Mouse (Mus musculus) Patski (cell line): ENCODE data around the gene Olfr412. TPM values are rescaled to one million over a fixed set of nuclear protein-coding genes. Genes with fewer than 3 reads are reported as not detected.

Experiments
- ATAC-seq: fragments of 100-300 bp; one replicate; pipeline ENCODE4 v1.8.0; 2021
- CTCF ChIA-PET: fragments of 350-600 bp; sonication (Branson Sonifier 250); formaldehyde crosslinking; loops from one replicate; lab custom pipeline; 2022; ENCODE audit warnings: inconsistent platforms; lab: Charles Lee
- POLR2A ChIA-PET: fragments of 350-600 bp; sonication (Branson Sonifier 250); formaldehyde crosslinking; loops from one replicate; lab custom pipeline; 2022; ENCODE audit warnings: antibody characterized with exemption, inconsistent platforms; lab: Charles Lee
- DNase-seq: peaks from one replicate; pipeline ENCODE4 v3.0.0-alpha.2; 2011; ENCODE audit warnings: low read depth, low spot score
- H3K27me3 ChIP-seq: fragments of 371-371 bp; one replicate; pipeline ENCODE4 v1.5.1; 2021
- CTCF ChIP-seq: fragments of 100-300 bp; IDR thresholded peaks from one replicate; pipeline ENCODE4 v1.5.1; 2021
- in situ Hi-C: fragments of 300-500 bp; cut with MboI; formaldehyde crosslinking; loops from 3 replicates; pipeline ENCODE4 v1.11.1; 2018; ENCODE audit warnings: low pct_unique_long_range_greater_than_20kb, mixed read lengths
- polyA plus RNA-seq: library from polyadenylated mRNA; unstranded; gene quantifications from one replicate; pipeline ENCODE4 v1.2.3, GENCODE M21; 2021

The Olfr412 gene
- polyA plus RNA-seq, 1 experiment from 2014 or later = not detected

GRCm38 (mm10) chr11:74391899-74392298, 30.0 kb downstream of the Olfr412 start:
- no peak for TF ChIP-seq CTCF
- POLR2A ChIA-PET = no interaction called here
- CTCF ChIA-PET = interaction anchor here (1.6 kb wide), 1 partner anchor 154 kb away, joined by 4 read pairs; no protein-coding TSS in a partner anchor

GRCm38 (mm10) chr11:74392903-74393302, 31.0 kb downstream of the Olfr412 start:
- DNase-seq (no peak), ATAC-seq (no peak)
- in situ Hi-C loops = no loop called here
- H3K27me3 ChIP-seq = no peaks in the 10 kb centered on the region
- ChIA-PET POLR2A (no interaction called here), CTCF (no interaction called here)
- TF ChIP-seq CTCF = no peak

More at GRCm38 (mm10) chr11:74391899-74392298, 30.0 kb downstream of the Olfr412 start:
- H3K27me3 ChIP-seq = no peaks in the 10 kb centered on the region
- ATAC-seq (no peak), DNase-seq (no peak)
- in situ Hi-C loops = no loop called here

- H3K27me3 ChIP-seq = no peaks in the 10 kb centered on the region
- ChIA-PET CTCF (no interaction called here), POLR2A (no interaction called here)
- ATAC-seq = no peak
- no peak for TF ChIP-seq CTCF
- in situ Hi-C loops = no loop called here
- no peak for DNase-seq
These were observed 31.6 kb downstream of the Olfr412 start for GRCm38 (mm10) chr11:74393489-74393888.

GRCm38 (mm10) chr11:74395583-74395982, 33.7 kb downstream of the Olfr412 start:
- TF ChIP-seq CTCF = no peak
- H3K27me3 ChIP-seq = no peaks in the 10 kb centered on the region
- ATAC-seq (no peak), DNase-seq (no peak)
- ChIA-PET CTCF (interaction anchor here (1.7 kb wide), 1 partner anchor 8 kb away, joined by 3 read pairs; no protein-coding TSS in a partner anchor), POLR2A (interaction anchor here (0.5 kb wide), 1 partner anchor 239 kb away, joined by 6 read pairs; no protein-coding TSS in a partner anchor)
- in situ Hi-C loops = no loop called here

GRCm38 (mm10) chr11:74402126-74402525, 40.3 kb downstream of the Olfr412 start:
- no peak for ATAC-seq
- in situ Hi-C loops = loop anchor here (10.0 kb wide), 1 partner anchor 123 kb away; no protein-coding TSS in a partner anchor
- H3K27me3 ChIP-seq = no peaks in the 10 kb centered on the region
- CTCF ChIA-PET = interaction anchor here (0.9 to 2.1 kb wide), 6 partner anchors 25 to 144 kb away, joined by 3 to 9 read pairs (median 4); no protein-coding TSS in a partner anchor
- TF ChIP-seq CTCF = no peak
- POLR2A ChIA-PET = interaction anchor here (1.5 kb wide), 1 partner anchor 103 kb away, joined by 3 read pairs; no protein-coding TSS in a partner anchor
- no peak for DNase-seq

- in situ Hi-C loops = loop anchor here (10.0 kb wide), 1 partner anchor 121 kb away; no protein-coding TSS in a partner anchor
- no peak for DNase-seq
- ChIA-PET CTCF (interaction anchor here (0.9 to 2.8 kb wide), 4 partner anchors 122 to 126 kb away, joined by 3 to 9 read pairs (median 5); no protein-coding TSS in a partner anchor), POLR2A (interaction anchor here (0.6 kb wide), 1 partner anchor 125 kb away, joined by 4 read pairs; no protein-coding TSS in a partner anchor)
- ATAC-seq = no peak
- TF ChIP-seq CTCF = no peak
- H3K27me3 ChIP-seq = no peaks in the 10 kb centered on the region
These were observed 42.3 kb downstream of the Olfr412 start for GRCm38 (mm10) chr11:74404216-74404615.

GRCm38 (mm10) chr11:74405201-74405600, 43.3 kb downstream of the Olfr412 start:
- no peak for TF ChIP-seq CTCF
- no peak for ATAC-seq
- DNase-seq = no peak
- in situ Hi-C loops = loop anchor here (10.0 kb wide), 1 partner anchor 120 kb away; no protein-coding TSS in a partner anchor
- ChIA-PET POLR2A (no interaction called here), CTCF (interaction anchor here (0.7 to 2.8 kb wide), 3 partner anchors 121 to 125 kb away, joined by 3 to 9 read pairs (median 3); no protein-coding TSS in a partner anchor)
- no peaks in the 10 kb centered on the region for H3K27me3 ChIP-seq

- no peak for TF ChIP-seq CTCF
These were observed 46.9 kb downstream of the Olfr412 start for GRCm38 (mm10) chr11:74408587-74409446.

GRCm38 (mm10) chr11:74409447-74409754, 47.5 kb downstream of the Olfr412 start:
- CTCF ChIA-PET = interaction anchor here (0.9 to 1.7 kb wide), 4 partner anchors 8 to 122 kb away, joined by 3 to 4 read pairs (median 4); no protein-coding TSS in a partner anchor
- H3K27me3 ChIP-seq = no peaks in the 10 kb centered on the region
- no peak for TF ChIP-seq CTCF
- DNase-seq = no peak
- POLR2A ChIA-PET = no interaction called here
- no peak for ATAC-seq
- in situ Hi-C loops = loop anchor here (10.0 kb wide), 1 partner anchor 115 kb away; no protein-coding TSS in a partner anchor

More at GRCm38 (mm10) chr11:74408587-74409446, 46.9 kb downstream of the Olfr412 start:
- ChIA-PET CTCF (interaction anchor here (1.0 to 1.7 kb wide), 3 partner anchors 119 to 123 kb away, joined by 3 to 4 read pairs (median 4); no protein-coding TSS in a partner anchor), POLR2A (interaction anchor here (0.6 kb wide), 1 partner anchor 23 kb away, joined by 3 read pairs; no protein-coding TSS in a partner anchor)
- ATAC-seq = peak; percentile 70
- H3K27me3 ChIP-seq = no peaks in the 10 kb centered on the region
- peak; percentile 71 for DNase-seq
- in situ Hi-C loops = loop anchor here (10.0 kb wide), 1 partner anchor 116 kb away; no protein-coding TSS in a partner anchor

GRCm38 (mm10) chr11:74409757-74410174, 47.9 kb downstream of the Olfr412 start:
- H3K27me3 ChIP-seq = no peaks in the 10 kb centered on the region
- ATAC-seq (no peak), DNase-seq (peak; percentile 20)
- ChIA-PET CTCF (interaction anchor here (0.9 to 1.7 kb wide), 4 partner anchors 9 to 122 kb away, joined by 3 to 4 read pairs (median 4); no protein-coding TSS in a partner anchor), POLR2A (no interaction called here)
- in situ Hi-C loops = loop anchor here (10.0 kb wide), 1 partner anchor 115 kb away; no protein-coding TSS in a partner anchor
- no peak for TF ChIP-seq CTCF
